Mouse (Mus musculus): Measurements from ENCODE around the gene Ddx25. TPM values are rescaled to one million over a fixed set of nuclear protein-coding genes. Genes with fewer than 3 reads are reported as not detected.

Gene Ddx25
- polyA plus RNA-seq (2016; fragmentation: Nextera tagmentation; extraction: Ambion mirVana): 7.8 and 7.9 TPM in 2 replicates

DNA sequence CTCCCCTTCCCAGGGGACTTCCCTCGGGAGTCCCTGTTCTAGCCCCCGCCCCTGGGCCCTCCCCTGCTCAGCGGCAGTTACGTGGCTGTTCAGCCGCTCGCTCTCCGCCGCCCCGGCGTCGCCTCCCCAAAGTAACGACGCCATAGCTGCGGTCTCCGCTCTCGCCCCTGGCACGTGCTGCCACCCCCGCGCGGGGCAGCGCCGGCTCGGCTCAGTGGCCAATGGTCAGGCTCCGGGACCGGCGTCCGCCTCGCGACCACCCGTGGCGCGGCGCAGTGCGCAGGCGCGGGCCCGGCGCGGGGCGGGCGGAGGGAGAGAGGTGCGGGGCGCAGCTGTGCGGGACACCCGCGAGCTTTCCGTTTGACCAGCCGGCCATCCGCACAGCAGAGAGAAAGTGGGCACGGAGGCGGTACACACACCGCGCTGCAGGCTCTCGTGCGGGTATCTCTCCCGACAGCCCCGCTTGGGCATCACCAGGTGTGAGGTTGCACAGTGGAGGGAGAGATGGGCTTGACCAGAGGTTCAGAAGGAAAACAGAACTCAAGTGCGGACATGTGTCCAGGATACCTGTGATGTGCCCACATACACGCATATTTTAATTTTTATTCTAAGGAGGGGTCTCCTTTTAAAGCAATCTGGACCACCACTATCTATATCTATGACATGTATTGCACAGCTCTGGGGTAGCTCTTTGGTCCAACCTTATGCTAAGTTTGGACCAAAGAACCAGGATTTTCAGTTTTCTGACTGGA lies at the start of gene Ddx25, which contains the start of gene Pus3:
Ddx25 (minus strand) TSS at position 272 of the 752 bp plus-strand sequence.
Pus3 (plus strand) TSS at position 339 of the 752 bp plus-strand sequence.
- no peaks in the 10 kb centered on the region for H3K9me3 ChIP-seq
- peaks cover 19% of the 10 kb centered on the region for H3K27me3 ChIP-seq (ENCODE audit: poor library complexity, severe bottlenecking)
- DNase-seq (ENCODE audit: extremely low spot score, low spot score): peak; percentile 74
- H3K36me3 ChIP-seq (replicated peaks): peaks cover 32% of the 10 kb centered on the region
- peaks cover 24% of the 10 kb centered on the region for H3K4me1 ChIP-seq
- under 1% methylated on average over 59 of the region's 59 CpGs for WGBS
- H3K27ac ChIP-seq: peak within 1 kb of the TSS; percentile 87
- peak within 1 kb of the TSS; percentile 72 for H3K4me3 ChIP-seq

DNA sequence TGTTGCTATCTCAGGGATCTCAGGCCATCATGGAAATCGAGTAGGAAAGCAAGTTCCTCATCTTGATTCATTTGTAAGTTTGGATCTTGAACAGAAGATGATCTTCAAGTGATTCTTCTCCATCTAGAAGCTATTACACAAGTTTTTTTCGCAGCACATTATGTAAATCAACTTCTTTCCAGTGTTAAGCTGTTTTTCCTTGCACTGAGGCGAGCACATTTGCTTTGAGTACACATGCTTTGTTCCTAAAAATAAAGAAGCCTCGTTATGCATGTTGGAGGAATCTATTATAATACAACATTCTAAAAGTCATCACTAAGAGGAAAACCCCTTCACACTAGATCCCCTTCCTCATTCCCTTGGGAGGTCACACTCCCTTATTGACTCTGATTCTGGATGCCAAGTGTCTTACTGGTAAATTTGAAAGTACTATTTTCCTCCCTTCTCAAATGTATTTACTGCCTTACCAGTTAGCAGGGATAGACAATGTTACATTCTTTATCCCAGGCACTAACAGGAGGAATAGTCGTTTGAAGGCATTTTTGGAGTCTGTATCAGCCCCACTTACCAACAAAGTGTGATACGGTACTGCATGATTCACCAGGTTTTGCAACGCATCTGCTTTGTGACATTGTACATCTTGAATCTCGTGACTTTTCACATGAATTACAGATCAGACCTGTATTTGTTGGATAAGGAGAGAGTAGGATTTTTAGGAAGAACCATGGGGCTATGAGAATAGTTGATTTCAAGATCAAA lies 49.5 kb upstream of the Ddx25 start:
- no peaks in the 10 kb centered on the region for H3K4me1 ChIP-seq
- no peaks in the 10 kb centered on the region for H3K27me3 ChIP-seq (ENCODE audit: poor library complexity, severe bottlenecking)
- H3K27ac ChIP-seq: no peak overlapping the region
- no peaks in the 10 kb centered on the region for H3K36me3 ChIP-seq (replicated peaks)
- 72% methylated on average over 8 of the region's 8 CpGs for WGBS
- H3K4me3 ChIP-seq: no peak overlapping the region
- peaks cover 5% of the 10 kb centered on the region; the same call in 1 of the 2 replicates for H3K9me3 ChIP-seq
- no peak for DNase-seq (ENCODE audit: extremely low spot score, low spot score)

DNA sequence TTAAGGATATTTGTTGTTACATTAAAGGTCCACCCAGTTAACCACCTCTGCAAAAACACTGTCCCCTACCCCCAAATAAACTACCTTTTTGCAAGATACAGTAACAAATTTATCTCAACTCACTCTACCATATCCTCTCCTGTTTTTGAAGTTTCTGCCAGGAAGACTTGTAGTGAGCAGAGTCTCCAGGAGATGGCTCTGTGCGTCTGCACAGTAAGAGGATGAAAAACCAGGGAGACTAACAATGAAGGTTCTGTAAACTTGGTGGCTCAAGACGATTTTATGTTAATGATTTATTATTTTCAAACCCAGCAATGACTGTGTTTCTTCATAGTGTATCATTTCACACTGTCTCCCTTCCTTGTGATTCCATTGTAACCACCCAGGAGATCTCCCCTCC lies 34.6 kb upstream of the Ddx25 start:
- WGBS: 26% methylated on average over 2 of the region's 2 CpGs
- no peak for DNase-seq (ENCODE audit: extremely low spot score, low spot score)
- no peak overlapping the region for H3K27ac ChIP-seq

DNA sequence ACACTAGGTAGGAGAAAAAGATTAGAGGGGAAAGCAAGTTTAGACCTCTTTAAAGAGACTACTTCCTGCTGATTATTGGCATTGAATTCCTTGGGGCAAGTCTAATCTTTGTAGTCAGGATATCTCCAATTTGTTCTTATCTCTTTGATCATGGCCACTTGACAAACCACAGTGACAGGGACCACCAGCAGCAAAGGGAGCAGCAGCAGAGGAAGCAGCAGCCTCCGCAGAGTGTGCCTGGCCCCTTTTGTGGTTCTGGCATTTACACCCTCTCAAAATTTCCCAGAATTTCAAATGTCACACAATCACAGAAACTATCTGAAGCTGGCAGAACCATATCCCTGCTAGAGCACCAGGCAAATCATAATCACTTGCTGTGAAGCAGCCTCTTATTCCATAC lies 29.3 kb upstream of the Ddx25 start:
- H3K4me1 ChIP-seq: no peaks in the 10 kb centered on the region
- 52% methylated on average over 1 of the region's 1 CpGs for whole genome bisulfite sequencing

More for the DNA sequence above, 34.6 kb upstream of the Ddx25 start:
- no peaks in the 10 kb centered on the region for H3K4me1 ChIP-seq
- no peak overlapping the region for H3K4me3 ChIP-seq
- 0 out of 2 replicates have a peak, but pooled peaks cover 3% of the 10 kb centered on the region for H3K9me3 ChIP-seq
- H3K36me3 ChIP-seq (replicated peaks): no peaks in the 10 kb centered on the region
- H3K27me3 ChIP-seq (ENCODE audit: poor library complexity, severe bottlenecking): no peaks in the 10 kb centered on the region

DNA sequence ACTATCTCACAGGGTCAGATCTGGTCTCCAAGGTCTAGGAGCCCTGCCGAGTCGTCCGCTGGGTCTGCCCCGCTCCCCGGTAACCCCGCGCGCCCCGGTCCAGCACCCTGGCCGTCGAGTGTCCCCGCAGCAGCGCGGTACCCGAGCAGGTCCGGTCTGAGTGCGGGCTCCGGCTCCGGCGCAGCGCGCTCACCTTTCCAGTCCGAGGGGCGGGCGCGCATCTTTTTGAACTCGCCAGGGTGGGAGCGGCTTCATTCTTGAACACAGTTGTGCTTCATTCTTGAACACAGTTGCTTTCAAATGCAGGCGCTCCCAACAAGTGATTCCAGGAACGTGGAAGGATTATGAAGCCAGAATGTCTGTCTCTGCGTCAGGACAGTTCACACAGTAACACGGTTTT lies 16.1 kb upstream of the Ddx25 start:
- peak; percentile 24 for DNase-seq (ENCODE audit: extremely low spot score, low spot score)
- Histone ChIP-seq H3K27me3 (ENCODE audit: poor library complexity, severe bottlenecking) (peaks cover 30% of the 10 kb centered on the region), H3K27ac (no peak overlapping the region), H3K4me3 (peak overlapping the region; percentile 48), H3K4me1 (peaks cover 14% of the 10 kb centered on the region), H3K9me3 (no peaks in the 10 kb centered on the region), H3K36me3 (replicated peaks) (no peaks in the 10 kb centered on the region)
- 3% methylated on average over 32 of the region's 32 CpGs for WGBS

More for the DNA sequence above, 29.3 kb upstream of the Ddx25 start:
- H3K4me3 ChIP-seq: no peak overlapping the region
- no peak overlapping the region for H3K27ac ChIP-seq
- no peaks in the 10 kb centered on the region for H3K27me3 ChIP-seq (ENCODE audit: poor library complexity, severe bottlenecking)
- no peaks in the 10 kb centered on the region for H3K9me3 ChIP-seq
- no peaks in the 10 kb centered on the region for H3K36me3 ChIP-seq (replicated peaks)
- DNase-seq (ENCODE audit: extremely low spot score, low spot score): no peak

DNA sequence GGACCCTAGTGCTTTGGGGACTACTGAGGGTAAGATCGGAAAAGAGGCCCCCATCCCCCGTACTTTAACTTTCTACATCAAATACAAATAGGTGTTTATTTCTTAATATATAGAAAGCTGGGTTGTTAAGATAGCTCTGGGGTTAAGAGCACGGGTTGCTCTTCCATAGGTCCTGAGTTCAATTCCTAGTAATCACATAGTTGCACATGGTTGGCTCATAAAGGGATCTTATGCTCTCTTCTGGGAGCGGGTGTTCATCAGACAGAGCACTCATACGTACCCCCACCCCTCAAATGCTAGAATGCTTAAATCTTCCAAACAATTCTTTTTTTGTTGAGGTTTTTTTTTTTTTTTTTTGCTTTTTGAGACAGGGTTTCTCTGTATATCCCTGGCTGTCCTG lies 12.3 kb upstream of the Ddx25 start:
- Histone ChIP-seq H3K27ac (peak overlapping the region; percentile 96), H3K36me3 (replicated peaks) (peaks cover 27% of the 10 kb centered on the region), H3K4me1 (peaks cover 31% of the 10 kb centered on the region), H3K27me3 (ENCODE audit: poor library complexity, severe bottlenecking) (peaks cover 22% of the 10 kb centered on the region), H3K4me3 (peak overlapping the region; percentile 83), H3K9me3 (no peaks in the 10 kb centered on the region)
- DNase-seq (ENCODE audit: extremely low spot score, low spot score): no peak
- WGBS: 17% methylated on average over 5 of the region's 5 CpGs

DNA sequence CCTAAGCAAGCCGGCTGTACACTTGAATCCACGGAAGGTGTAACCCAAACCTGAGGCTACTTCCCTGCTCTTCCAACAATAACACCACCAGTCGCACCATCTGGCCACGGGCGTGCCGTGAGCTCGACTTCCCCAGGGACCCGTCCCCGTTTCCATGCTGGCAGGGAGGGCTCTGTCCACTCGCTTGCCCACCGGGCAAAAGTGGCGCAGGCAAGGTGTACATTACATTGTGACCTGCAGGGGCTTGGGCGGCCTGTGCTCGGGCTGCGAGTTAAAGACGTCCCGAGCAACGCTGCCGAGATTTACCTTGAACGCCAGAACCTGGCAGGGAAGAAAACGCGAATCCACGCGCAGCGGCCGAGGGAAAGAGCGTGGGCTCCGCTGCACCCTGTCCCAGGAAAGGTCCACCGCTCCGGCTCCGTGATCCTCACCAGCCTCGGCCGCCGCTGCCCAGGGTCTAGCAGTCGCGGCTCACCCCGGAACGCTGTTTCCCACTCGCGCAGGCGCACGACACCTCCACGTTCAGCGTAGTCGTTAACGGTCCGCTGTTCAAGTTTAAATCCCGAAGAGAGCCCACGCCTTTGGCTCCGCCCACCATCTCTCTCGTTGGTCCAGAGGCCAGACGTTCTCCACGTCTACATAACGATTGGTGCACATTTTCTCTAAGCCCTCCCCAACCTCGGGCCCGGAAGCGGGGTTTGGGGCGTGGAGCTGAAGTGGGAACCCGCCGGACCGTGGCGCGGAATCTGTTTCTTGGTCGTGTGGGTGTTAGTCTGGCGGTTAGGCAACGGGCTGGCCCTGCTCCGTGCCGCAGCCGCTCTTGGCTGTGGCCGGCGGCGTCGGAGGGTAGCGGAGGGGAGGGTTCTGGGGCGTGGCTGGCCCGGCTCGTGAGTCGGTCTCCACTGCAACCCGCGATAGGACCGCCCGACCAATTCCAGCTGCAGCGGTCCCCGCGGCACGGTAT lies 11.5 kb upstream of the Ddx25 start, which contains the start of the genes Pate2 and Hyls1:
Pate2 (plus strand) TSS at position 714 of the 964 bp plus-strand sequence.
Hyls1 (minus strand) TSS at position 828 of the 964 bp plus-strand sequence.
- peaks cover 35% of the 10 kb centered on the region for H3K36me3 ChIP-seq (replicated peaks)
- peaks cover 31% of the 10 kb centered on the region for H3K4me1 ChIP-seq
- peak within 1 kb of the TSS; percentile 96 for H3K27ac ChIP-seq
- no peaks in the 10 kb centered on the region for H3K9me3 ChIP-seq
- peak within 1 kb of the TSS; percentile 83 for H3K4me3 ChIP-seq
- WGBS: under 1% methylated on average over 86 of the region's 86 CpGs
- DNase-seq (ENCODE audit: extremely low spot score, low spot score): peak; percentile 92
- H3K27me3 ChIP-seq (ENCODE audit: poor library complexity, severe bottlenecking): peaks cover 14% of the 10 kb centered on the region

DNA sequence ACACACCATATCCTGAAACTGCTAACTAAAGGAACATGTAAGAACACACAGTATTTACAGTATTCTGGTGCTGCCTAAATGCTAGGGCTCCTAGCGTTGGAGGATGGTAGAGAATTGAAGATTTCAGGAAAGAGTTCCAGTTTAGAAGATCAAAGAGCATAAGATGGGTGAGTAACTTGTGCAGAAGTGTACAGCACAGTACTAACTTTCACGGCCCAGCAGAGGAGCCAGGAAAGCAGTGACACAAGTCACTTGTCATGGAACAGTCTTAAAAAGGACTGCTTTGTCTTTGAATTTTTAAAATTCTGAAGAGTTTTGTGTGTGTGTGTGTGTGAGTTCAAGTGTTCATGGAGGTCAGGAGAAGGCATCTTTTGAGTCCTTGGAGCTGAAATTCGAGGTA lies 9.7 kb upstream of the Ddx25 start:
- DNase-seq (ENCODE audit: extremely low spot score, low spot score): no peak
- WGBS: 82% methylated on average over 3 of the region's 3 CpGs
- Histone ChIP-seq H3K4me1 (peaks cover 23% of the 10 kb centered on the region), H3K36me3 (replicated peaks) (peaks cover 52% of the 10 kb centered on the region), H3K4me3 (peak overlapping the region; percentile 83; the same call in 1 of the 2 replicates), H3K27me3 (ENCODE audit: poor library complexity, severe bottlenecking) (no peaks in the 10 kb centered on the region), H3K27ac (no peak overlapping the region), H3K9me3 (no peaks in the 10 kb centered on the region)

DNA sequence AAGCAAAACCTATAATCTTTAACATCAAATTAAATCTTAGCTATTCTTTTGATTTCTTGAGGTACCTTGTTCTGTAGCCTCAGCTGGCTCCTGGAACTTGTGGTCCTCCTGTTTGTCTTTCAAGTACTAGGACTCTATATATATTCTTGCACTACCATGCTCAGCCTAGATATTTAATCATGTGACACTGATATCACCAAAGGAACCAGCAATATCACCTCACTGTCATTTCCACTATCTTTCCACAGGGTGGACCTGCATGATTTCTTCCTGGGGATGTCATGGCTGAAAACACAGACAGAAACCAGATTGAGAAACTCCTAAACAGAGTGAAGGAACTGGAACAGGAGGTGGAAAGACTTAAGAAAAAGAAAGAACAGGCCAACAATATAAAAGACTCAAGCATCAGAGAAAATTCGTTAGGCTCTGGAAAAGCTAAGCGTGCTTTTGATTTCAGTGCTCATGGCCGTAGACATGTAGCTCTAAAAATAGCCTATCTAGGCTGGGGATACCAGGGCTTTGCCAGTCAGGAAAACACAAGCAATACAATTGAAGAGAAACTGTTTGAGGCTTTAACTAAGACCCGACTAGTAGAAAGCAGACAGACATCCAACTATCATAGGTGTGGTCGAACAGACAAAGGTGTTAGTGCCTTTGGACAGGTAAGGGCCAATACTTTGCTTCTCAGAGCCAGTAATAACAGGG lies 6.4 kb upstream of the Ddx25 start:
- no peak for DNase-seq (ENCODE audit: extremely low spot score, low spot score)
- Histone ChIP-seq H3K36me3 (replicated peaks) (peaks cover 79% of the 10 kb centered on the region), H3K27ac (no peak overlapping the region), H3K4me3 (no peak overlapping the region), H3K9me3 (no peaks in the 10 kb centered on the region), H3K27me3 (ENCODE audit: poor library complexity, severe bottlenecking) (no peaks in the 10 kb centered on the region), H3K4me1 (peaks cover 27% of the 10 kb centered on the region)
- WGBS: 94% methylated on average over 5 of the region's 5 CpGs

DNA sequence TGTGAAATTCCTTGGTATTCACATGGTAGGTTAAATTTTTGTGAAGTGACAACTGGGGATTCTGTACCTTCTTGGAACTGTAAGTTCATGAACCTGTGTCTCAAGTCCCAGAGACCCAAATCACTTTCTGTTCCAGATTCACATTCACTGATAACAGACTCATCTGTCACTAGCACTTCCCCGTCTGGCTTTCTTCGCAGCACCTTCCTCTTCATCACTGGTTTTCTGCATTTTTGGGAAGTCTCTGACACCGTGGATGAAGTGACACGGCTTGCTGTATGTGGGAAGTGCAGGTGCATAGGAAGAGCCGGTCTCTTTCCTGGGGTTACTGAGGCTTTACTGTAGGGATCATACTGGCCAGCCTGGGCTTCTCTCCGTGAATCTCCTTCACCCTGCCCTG lies 3.3 kb upstream of the Ddx25 start:
- no peak overlapping the region for H3K4me3 ChIP-seq
- peaks cover 15% of the 10 kb centered on the region for H3K27me3 ChIP-seq (ENCODE audit: poor library complexity, severe bottlenecking)
- H3K27ac ChIP-seq: no peak overlapping the region
- H3K4me1 ChIP-seq: peaks cover 24% of the 10 kb centered on the region
- 91% methylated on average over 6 of the region's 6 CpGs for WGBS
- H3K9me3 ChIP-seq: no peaks in the 10 kb centered on the region
- no peak for DNase-seq (ENCODE audit: extremely low spot score, low spot score)
- H3K36me3 ChIP-seq (replicated peaks): peaks cover 62% of the 10 kb centered on the region

DNA sequence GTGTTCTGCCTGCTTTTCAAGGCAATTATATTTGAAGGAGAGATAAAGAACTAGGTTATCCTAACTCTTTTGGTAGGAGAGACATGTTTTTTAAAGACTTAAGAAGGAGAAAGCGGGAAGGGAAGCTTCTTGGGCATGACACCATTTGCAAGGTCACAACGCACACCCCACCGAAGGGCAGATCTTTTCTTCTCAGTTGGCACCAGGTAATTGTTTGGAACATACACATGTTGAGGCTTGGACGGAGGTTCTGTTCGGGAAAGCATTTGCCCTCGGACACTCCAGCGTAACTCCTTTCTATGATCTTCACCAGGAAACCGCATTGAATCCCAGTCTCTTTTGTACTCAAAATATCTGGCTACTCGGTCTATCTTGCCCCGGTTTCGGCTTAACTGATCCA lies 2.7 kb upstream of the Ddx25 start:
- Histone ChIP-seq H3K36me3 (replicated peaks) (peaks cover 57% of the 10 kb centered on the region), H3K9me3 (no peaks in the 10 kb centered on the region), H3K4me3 (no peak overlapping the region), H3K4me1 (peaks cover 24% of the 10 kb centered on the region), H3K27ac (no peak overlapping the region), H3K27me3 (ENCODE audit: poor library complexity, severe bottlenecking) (peaks cover 19% of the 10 kb centered on the region)
- 95% methylated on average over 11 of the region's 11 CpGs for WGBS
- no peak for DNase-seq (ENCODE audit: extremely low spot score, low spot score)

All from forebrain, embryonic 10.5 days (tissue).